Mouse (Mus musculus): Measurements from ENCODE around the gene B2m. TPM values are rescaled to one million over a fixed set of nuclear protein-coding genes. Genes with fewer than 3 reads are reported as not detected.
A peak's percentile ranks its signal among the peaks of the same experiment; 100 is the strongest.
"Not testable (repeated sequence)": the region's sequence is repeated elsewhere in the genome, so short reads cannot be mapped to it uniquely, and the experiment has no call there.

B2m gene
- 100 to 1,000 TPM; 130 to 134 TPM for total RNA-seq (2021)

DNA sequence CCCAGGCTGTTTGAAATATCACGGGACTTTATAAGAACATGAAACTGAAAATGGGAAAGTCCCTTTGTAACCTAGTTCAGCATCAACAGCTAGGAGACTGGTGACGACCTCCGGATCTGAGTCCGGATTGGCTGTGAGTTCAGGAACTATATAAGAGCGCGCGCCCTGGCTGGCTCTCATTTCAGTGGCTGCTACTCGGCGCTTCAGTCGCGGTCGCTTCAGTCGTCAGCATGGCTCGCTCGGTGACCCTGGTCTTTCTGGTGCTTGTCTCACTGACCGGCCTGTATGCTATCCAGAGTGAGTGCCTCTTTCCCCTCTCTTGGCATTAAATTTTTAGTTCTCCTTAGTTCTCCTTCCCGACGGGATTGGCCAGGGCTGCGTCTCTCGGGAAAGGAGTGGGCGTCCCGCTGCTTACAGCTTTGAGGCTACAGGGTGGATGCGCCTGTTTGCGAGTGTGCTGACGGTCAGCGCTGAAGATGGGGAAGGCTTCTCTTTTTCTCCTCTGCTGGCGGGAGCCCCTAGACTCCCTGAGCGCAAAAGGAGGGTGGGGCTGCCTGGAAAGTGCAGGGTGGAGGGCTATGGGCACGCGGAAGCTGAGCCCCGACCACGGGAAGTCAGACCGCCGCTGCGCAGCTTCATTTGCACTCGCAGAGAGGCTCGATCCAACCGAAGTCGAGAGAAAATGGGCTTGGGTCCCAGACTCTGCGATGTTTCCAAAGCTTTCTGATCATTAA is at the start of gene B2m:
Gene B2m, plus strand, starts transcription at position 179 of the 734 bp plus-strand sequence.
- intact Hi-C loops (cut with DNase I), result loop anchor here (1.0 kb wide), 1 partner anchor 29 kb away; the partner anchor contains the start of gene Spg11
- peak; percentile 97 to 98 for DNase-seq

- DNase-seq; intact Hi-C loops (cut with DNase I): not testable (repeated sequence)
Measured at GRCm38 (mm10) chr2:122097686-122098085, 49.8 kb upstream of the B2m start.

DNA sequence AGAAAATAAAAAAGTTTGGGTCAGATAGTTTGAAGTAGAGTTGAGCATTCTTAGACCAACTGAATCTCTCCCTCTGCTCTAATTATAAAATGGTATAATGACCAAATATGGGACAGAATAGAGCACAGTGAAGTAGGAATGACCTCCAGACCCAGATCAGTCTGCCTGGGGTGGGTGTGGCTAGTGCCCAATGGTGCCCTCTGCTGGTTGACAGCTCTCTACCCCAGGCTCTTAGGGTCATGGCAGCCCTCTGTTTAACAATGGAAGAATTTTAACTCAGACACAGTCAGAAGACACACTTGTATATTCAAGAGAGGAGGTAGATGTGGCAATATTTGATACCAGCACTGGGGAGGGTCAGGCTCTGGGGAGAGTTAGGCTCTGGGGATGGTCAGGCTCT is 45.4 kb upstream of the B2m start:
- intact Hi-C loops (cut with DNase I), result no loop called here
- DNase-seq, result peak in 1 of 2 experiments; percentile 18

DNA sequence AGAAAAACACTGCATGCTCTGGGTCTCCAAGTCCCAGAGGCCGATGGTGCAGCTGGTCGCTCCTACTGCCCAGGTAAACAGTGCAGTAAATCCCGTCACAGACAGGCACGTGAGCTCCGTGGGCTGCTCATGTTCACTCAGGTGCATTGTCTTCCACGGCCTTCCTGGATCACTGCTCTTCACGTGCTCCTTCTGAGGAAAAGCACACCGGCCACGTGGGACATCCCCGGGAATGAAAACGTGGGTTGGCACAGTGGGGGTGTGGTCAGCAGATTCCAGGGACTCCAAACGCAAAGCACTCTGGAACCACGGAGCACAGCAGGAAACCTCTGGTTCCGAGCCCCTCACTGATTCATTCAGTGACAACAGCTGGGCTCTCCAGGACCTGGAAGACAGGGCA is 39.4 kb upstream of the B2m start:
- DNase-seq, result no peak
- intact Hi-C loops (cut with DNase I), result no loop called here

- intact Hi-C loops (cut with DNase I), result no loop called here
- DNase-seq, result peak; percentile 28 to 41
Measured at GRCm38 (mm10) chr2:122109714-122110113, 37.8 kb upstream of the B2m start.

- intact Hi-C loops (cut with DNase I), result no loop called here
- no peak for DNase-seq
Measured at GRCm38 (mm10) chr2:122116888-122117287, 30.6 kb upstream of the B2m start.

DNA sequence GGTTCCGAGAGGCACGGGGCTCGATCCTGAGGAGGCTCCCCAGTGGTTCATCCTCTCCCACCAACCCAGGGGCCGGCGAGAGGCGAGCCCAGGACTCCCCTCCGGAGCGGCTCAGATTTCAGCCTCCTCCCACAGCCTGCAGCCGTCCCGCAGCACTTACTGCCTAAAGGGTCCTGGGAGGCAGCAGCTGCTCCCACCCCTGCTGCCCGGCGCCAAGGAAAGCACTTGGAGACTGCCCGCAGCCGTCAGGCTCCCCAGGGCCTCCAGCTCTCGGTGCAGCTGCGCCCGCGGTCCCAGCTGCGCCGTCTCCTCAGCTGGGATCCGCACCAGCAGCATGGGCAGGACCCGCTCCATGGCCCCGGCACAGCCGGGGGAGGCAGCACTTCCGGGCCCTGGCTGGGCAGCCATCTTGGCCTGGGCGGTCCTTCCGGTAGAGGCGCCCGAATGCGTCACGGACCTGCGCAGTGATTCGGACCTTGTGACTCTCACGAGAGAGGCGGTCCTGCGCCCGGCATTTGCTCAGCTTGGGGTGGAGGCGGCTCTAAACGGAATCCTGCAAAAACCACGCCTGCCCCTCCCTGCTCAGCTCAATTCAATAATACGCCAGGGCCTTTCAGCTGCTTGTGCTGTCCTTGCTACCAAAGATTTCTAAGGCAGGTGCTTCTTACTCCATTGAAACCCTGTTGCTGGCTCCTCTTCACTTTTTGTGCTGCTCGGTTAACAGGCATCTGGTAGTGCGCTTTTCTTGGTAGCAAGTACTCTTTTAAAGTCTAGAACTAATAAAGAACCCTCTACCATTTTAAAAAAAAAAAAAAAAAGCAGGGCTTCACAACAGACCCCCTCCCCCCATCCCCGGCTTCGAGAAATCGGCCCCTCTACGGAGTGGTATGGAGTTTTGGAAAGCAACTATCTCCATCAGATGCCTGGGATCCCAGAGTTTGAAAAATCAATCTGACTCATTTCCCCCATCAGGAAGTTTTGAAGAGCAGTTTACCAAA is 29.2 kb upstream of the B2m start, which contains the start of gene Spg11:
Gene Spg11, minus strand, starts transcription at position 426 of the 998 bp plus-strand sequence.
- intact Hi-C loops (cut with DNase I), result loop anchor here (1.0 to 2.0 kb wide), 3 partner anchors 29 to 90 kb away; partner anchors contain the start of genes B2m, Eif3j1 and Trim69
- peak; percentile 98 for DNase-seq

DNA sequence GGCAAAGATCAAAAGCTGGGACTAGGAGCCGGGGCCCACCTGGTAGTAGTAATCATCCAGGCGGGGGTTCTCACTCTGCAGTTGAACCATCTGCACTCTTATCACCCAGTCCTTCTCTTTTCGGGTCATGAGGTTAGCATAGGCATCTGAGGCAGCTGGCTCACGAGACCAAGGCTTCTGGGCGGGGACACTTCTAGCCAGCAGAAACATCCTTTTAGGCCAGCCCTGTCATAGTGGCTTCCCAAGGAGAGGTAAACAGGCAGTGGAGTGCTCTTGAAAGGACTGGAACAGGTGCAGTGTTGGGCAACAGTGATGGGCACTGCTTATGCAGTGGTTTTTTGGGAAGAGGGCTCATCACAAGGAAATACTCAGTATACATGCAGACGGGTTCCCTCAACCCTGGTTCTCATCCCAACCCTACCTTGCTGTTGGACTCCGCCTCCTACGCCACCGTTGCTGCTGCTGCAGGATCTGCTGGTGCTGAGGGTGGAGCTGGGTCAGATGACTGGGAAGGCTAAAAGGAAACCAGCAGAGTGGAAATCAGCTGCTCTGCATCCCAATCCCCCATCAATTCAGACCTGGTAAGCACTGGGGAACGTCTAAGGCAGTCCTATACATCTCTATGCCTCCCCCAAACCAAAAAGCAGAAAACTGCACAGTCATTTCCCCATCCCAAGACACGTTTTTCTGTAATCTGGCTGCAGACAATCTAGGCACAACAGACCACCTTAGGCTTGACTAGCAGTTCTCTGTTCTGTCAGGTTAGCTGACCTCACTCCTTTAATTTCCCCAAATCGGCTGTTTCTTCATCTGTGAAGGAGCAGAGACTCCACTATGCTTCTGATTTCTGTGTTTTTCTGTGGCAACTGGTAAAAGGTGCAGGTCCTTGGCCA is 21.6 kb upstream of the B2m start:
- intact Hi-C loops (cut with DNase I), result no loop called here
- no peak for DNase-seq

DNA sequence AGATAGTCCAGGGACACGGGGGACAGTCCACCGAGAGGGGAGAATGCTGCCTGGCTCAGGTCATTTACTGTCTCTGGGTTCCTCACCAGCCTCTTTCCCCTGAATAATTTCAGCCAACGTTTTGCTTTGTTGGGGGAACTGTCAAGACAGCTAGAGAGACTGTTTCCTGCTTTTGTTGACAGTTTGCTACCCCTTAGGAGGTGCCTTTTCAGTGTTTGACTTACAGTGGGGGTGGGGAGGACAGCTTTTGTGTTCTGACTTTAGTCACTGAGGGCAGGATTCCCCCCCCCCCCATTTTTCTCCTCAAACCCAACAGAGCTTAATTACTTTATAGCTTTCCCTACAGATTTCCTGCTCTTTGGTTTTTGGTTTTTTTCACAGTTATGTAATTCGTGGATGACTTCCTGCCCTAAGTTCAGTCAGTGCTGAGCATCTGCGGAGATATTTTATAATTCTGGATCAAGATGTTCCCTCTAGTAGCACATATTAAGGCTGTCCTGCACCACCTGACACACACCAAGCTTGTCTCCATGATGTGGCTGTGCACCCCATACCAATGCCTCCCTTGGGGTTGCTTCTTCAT is 20.6 kb upstream of the B2m start:
- intact Hi-C loops (cut with DNase I), result no loop called here
- DNase-seq, result no peak

- intact Hi-C loops (cut with DNase I), result no loop called here
- no peak for DNase-seq
Measured at GRCm38 (mm10) chr2:122127635-122128034, 19.9 kb upstream of the B2m start.

DNA sequence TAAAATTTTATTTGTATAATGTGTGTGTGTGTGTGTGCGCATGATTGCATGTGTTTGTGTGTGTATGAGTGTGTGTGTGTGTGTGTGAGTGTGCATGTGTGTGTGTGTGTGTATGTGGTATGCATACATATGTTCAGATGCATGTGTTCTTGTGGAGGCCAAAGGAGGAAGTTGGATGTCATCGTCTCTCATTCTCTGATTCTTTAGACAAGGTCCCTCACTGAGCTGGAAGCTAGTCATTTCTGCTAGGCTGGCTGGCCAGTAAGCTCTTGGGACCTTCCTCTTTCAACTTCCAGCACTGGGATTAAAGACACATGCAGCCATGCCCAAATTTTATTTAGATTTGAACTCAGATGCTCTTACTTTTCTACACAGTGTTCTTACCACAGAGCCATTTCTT is 15.4 kb upstream of the B2m start:
- DNase-seq, result no peak
- intact Hi-C loops (cut with DNase I), result no loop called here

- DNase-seq, result no peak
- intact Hi-C loops (cut with DNase I), result no loop called here
Measured at GRCm38 (mm10) chr2:122132618-122133017, 14.9 kb upstream of the B2m start.

- no peak for DNase-seq
- intact Hi-C loops (cut with DNase I), result no loop called here
Measured at GRCm38 (mm10) chr2:122137839-122138465, 9.5 kb upstream of the B2m start.

DNA sequence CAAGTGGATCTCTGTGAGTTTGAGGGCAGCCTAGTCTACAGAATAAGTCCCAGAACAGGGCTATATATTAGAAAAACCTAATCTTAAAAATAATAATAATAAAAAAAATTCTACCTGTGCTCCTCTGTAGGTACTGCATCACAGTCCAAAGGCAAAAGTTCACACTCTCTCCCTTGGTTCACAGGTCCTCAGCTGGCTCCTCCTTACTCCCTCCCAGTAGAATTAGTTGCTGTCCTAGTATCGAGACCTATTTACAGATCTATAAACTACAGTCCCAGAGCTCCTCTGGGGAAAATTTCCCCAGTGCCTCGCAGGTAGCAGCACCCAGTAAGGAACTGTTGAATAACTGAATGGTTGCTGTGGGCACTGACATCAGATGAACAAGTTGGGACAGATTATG is 6.7 kb upstream of the B2m start:
- intact Hi-C loops (cut with DNase I), result no loop called here

DNA sequence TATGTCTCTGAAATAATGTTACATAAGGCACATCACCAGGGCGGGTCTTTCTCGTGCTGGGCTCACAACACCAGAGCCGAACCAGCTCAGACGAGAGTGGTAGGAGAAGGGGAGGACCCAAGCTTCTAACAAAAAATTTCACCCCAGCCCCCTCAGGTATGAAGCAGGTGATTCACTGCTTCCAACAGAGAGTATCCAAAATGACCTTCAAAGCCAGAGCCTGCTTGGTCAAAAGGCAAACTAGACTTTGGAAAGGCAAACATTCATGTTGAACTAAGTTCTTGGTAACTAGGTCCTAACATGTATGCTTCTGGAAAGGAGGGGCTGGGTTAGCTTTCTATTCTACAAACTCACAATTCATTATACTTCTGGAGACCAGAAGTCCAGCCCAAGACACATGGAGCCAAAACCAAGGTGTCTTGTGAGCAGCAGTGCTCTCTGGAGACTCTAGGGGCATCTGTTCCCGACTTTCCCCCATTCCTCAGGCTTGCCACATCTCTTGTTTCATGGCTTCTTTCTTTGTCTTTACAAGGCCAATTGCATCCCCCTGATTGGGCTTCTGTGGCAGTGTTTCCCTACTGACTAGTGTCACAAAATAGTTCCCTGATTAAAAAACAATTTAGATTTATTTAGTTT is 6.0 kb upstream of the B2m start:
- intact Hi-C loops (cut with DNase I), result no loop called here
- DNase-seq, result no peak

More for the DNA sequence above, 6.7 kb upstream of the B2m start:
- no peak for DNase-seq

DNA sequence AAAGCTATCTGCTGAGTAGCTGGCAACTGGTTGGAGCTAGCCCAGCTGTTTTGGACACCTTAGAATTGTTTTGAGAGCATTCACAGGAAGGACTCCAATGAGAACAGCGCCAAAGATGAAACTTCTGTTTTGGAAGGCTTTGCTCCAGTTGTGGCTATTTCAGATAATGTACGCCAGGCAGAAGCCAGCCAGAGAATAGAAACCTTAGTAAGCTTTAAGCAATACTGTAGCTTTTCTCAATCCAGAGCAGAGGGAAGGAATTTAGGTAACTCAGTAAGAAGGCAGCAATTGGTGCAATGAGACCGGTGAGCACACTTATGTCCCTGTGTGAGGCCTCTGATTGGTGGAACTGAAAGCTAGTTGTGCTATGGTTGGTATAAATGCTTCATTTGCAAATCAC is 4.4 kb upstream of the B2m start:
- no peak for DNase-seq
- intact Hi-C loops (cut with DNase I), result no loop called here

- intact Hi-C loops (cut with DNase I), result no loop called here
Measured at GRCm38 (mm10) chr2:122145756-122146155, 1.7 kb upstream of the B2m start.

DNA sequence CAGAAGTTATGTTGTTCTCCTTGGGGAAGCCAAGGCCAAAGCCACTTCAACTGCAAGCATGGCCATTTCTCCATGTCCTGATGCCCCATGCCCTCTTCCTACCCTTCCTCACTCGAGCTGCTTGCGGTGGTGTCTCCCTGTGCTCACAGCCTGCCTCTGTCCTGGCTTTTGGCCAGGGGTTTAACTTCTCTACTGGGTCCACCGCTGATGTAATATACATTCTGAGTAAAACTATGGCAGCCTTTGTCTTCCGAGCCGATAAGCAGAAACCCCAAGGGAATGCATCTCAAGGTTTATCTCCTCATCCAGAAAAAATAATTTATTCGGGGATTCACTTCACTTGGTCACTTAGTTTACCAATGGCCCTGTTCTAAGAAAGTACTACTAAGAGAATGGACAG is 799 bp upstream of the B2m start:
- peak; percentile 28 to 40 for DNase-seq
- intact Hi-C loops (cut with DNase I), result loop anchor here (1.0 kb wide), 1 partner anchor 28 kb away; the partner anchor contains the start of gene Spg11

More at GRCm38 (mm10) chr2:122145756-122146155, 1.7 kb upstream of the B2m start:
- no peak for DNase-seq

Data from heart, postnatal 10 days (tissue).